Mouse (Mus musculus): ENCODE data around the gene Scd2.

DNA sequence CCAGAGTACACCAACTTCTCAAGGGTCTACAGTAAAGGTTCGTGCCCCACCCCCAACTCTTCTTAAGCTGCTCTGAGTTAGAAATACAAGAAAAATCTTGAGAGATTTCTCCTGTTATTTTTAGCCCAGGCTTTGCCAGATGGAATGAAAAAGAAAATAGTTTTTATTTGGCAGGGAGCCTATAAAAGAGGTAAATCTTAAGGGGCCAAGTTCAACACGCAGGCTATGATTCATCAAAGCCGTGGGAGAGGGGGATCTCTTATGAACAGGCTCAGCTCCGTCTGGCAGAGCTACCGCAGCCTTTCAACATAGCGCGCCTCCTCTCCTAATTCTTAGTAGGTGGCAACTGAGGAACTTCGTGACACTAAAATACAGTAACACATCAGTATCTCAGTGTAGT is 10.0 kb downstream of the Scd2 start:
- TF ChIP-seq CTCF (IDR thresholded peaks at IDR 0.05; ENCODE audit: borderline replicate concordance, insufficient read depth, low read length) (no peak), POLR2A (IDR thresholded peaks at IDR 0.05; ENCODE audit: low read depth, low read length) (no peak)
